Mouse (Mus musculus) B cell, adult 62 days (primary cell): ENCODE results near the gene Gm3435. TPM values are rescaled to one million over a fixed set of nuclear protein-coding genes. Genes with fewer than 3 reads are reported as not detected.

Experiments used
- total RNA-seq: library from RNA; stranded (reverse); gene quantifications from 4 replicates; pipeline ENCODE4 v1.2.4, GENCODE M21; 2023

The Gm3435 gene
- total RNA-seq = 4.4 to 8.4 TPM (median 6.1 TPM) in 4 replicates

GRCm38 (mm10) chr17:15009706-15010413 lies at the start of gene Gm3435:
TSS of gene Gm3435 (plus strand) at chr17:15010176.

DNA sequence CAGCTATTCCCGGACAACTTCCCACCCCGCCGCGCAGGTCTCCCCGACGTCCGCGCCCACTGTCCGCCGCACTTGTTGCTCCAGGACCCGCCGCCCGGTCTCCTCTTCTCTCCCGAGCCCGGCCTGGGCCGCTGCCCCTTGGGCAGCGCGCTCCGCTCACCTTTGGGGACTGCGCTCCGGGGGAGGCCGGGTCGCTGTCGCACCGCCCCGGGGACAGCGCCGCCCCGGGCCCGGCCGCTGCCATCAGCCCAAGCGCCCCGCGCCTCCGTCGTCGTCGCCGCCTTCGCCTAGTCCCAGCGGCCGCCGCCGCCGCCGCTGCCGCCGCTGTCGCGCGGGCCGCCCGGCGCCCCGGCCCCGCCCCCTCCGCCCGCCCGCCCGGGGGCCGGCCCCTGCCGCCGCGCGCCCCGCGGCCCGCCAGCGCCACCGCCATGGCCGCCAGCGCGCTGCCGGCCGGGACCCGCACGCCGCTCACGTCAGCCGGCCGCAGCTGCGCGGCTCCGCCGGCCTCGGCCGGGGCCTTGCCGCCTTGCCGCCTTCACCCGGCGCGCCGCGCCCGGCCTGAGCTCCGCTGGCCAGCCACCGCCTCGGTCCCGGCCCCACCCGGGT lies 48.9 kb upstream of the Gm3435 start, which contains the start of gene Phf10:
Gene Phf10 (minus strand): TSS at position 323 of the 606 bp plus-strand sequence.

GRCm38 (mm10) chr17:14978362-14979038 lies 31.5 kb upstream of the Gm3435 start, which contains the start of the genes 9030025P20Rik and Gm3417:
TSS of gene 9030025P20Rik (plus strand) at chr17:14978468.
TSS of gene Gm3417 (minus strand) at chr17:14978790.

DNA sequence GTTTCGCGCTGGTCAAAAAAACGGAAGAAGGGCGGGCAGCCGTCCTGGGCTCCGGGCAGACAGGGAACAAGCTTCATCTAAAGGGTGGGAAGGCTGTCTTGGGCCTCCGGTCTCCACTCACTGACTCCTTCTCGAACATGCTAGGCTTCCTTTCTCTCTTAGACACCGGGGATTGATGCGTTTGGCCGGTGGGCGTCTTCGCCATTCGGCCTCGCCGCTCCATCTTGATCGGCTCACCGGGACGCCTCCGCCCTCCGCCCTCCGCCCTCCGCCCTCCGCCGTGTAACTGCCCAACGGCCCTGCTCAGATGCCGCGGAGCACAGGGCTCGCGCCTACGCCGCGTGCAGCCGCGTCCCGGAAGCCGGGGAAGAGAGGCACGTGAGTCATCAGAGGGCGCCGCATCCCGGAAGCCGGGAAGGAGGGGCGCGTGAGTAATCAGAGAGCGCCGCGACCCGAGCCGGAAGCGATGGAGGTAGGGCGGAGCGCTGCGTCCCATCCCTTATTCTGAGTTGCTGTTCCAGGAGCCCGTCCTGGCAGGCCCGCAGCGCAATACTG lies 31.3 kb downstream of the Gm3435 start, which contains the start of the genes Ermard, Tcte3 and Gm3448:
Gene Ermard (plus strand): TSS at position 34 of the 555 bp plus-strand sequence.
Gene Tcte3 (minus strand): TSS at position 314 of the 555 bp plus-strand sequence.
Gene Gm3448 (minus strand): TSS at position 363 of the 555 bp plus-strand sequence.

Other genes with a start within 250 kb of the Gm3435 start
- gene Wdr27, start 67.0 kb upstream of the Gm3435 start, total RNA-seq = not detected in 4 replicates
- gene 1600012H06Rik, start 67.0 kb upstream of the Gm3435 start, total RNA-seq = 20.8 to 23.4 TPM (median 21.8 TPM) in 4 replicates
- 30.3 to 36.8 TPM (median 34.4 TPM) in 4 replicates for gene Phf10, start 48.9 kb upstream of the Gm3435 start, total RNA-seq
- 21.2 to 25.4 TPM (median 22.4 TPM) in 4 replicates for gene 9030025P20Rik, start 31.7 kb upstream of the Gm3435 start, total RNA-seq
- not detected in 4 replicates for gene Gm3417, start 31.4 kb upstream of the Gm3435 start, total RNA-seq
- gene Ermard, start 31.0 kb downstream of the Gm3435 start, total RNA-seq = 148 to 179 TPM (median 164 TPM) in 4 replicates
- 0.91 to 2.3 TPM (median 1.3 TPM) in 3 of 4 replicates, not detected in the other for gene Tcte3, start 31.3 kb downstream of the Gm3435 start, total RNA-seq
- gene Gm3448, start 31.4 kb downstream of the Gm3435 start, total RNA-seq = 8.3 to 11.0 TPM (median 10.2 TPM) in 4 replicates